Mouse (Mus musculus): Measurements from ENCODE around the gene Sh3bp5l.
"Not testable (repeated sequence)": the region's sequence is repeated elsewhere in the genome, so short reads cannot be mapped to it uniquely, and the experiment has no call there.

The Sh3bp5l gene

DNA sequence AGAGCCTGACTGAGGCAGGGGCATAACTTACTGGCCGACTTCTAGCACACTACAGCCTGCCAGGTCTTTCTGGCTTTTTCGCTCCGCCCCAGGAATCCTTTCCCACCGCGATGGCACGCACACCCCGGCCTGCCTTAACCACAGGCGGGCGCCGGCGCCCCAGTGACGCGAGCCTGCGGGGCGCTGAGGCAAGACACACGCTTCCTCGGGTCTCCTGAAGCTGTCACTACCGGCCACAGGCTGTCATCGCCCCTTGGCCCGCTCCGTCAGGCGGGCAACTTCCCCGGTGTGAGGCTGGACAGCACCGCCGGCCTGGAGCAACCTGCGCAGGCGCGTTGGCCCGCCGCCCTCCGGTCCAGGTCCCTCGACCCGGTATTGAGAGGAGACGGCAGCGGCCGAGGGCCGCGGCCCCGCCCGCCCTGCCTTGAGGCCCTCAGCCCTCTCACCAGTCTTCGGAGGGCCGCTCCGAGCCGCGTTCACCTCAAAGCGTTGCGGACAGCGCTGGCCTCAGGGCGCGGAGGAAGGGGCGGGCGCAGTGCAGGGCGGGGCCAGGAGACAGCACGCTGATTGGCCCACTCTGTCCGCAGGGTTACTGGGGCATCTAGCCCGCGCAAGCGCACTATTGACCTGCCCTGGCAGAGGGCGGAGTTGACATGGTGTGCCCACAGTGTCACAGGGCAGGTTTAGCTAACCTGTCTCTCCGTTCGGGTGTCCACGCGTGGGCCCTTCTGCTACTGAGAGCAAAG, 7.5 kb upstream of the Sh3bp5l start:
- in situ Hi-C loops (cut with MboI, MseI) = no loop called here

DNA sequence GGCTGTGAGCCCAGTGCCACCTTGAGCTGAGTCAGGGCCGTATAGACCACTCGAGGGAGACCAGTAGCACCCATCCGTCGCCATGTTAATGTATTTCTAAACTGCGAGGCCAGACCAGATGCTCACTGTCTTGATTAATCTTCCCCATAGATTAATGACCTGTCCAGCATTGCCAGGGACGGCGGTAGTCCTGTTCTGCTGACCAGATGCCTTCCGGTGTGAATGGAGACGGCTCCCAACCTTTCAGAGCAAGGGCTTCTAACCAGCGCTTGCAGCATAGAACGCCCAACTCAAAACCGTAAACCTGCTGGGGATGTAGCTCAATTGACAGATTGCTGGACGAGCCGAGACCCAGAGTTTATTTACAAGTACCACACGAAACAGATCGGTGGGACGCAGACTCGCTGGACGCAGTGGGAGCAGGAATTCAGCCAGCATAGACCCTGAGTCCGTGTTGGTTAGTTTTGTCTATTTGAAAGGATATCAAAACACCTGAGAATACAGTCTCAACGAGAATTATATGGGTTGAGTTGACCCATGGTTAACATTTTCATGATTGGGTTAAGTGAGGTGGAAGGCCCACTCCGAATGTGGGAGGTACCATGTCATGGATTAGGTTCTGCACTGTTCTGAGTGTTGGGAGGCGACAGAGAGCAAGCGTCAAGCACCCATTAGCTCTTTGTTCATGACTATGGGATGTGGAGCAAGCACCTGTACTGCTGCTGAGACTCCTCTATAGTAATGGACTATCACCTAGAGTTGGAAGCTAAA, 6.8 kb upstream of the Sh3bp5l start:
- in situ Hi-C loops (cut with MboI, MseI) = no loop called here

DNA sequence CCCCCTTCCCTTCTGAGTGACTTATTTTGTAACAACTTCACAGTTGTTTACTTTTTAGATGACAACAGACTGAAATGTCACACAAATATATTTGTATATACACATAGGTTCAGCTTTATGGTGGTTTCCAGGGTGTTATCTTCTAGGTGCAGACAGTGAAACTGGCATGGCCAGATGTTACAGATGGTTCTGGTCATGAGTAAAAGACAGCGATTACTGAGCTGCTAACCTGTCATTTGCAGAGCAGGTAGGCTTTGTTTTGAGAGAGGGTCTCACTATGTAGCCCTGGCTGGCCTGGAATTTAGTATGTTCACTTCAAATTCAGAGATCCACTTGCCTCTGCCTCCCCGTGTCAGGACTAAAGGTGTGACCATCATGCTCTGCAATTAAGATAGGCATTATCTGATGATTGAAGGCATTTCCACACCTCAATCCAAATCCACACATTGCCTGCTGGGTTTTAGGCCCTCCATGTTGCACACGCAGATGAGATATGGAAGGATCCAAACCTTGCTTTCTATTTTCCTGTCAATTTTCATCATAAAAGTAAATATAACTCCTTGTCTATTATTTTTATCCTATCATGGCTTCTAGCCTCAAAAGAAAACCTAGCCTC, 5.8 kb upstream of the Sh3bp5l start:
- in situ Hi-C loops (cut with MboI, MseI) = no loop called here

DNA sequence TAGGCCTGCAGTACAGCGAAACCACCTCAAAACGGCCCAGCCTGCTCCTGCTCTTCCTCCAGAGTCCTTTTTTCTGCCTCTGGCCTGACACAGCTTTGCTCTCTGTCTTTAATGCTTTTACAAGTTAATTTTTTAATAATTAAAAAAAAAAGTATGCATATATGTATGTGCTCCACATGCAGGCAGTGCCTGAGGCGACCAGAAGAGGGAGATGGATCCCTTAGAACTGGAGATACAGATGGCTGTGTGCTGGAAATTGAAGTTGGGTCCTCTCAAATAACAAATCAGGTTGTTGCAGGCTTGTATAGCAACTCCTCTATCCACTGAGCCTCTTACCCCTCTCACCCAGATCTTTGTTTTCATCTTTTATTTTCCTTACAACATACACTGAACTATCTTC, 3.7 kb upstream of the Sh3bp5l start:
- in situ Hi-C loops (cut with MboI, MseI) = no loop called here

DNA sequence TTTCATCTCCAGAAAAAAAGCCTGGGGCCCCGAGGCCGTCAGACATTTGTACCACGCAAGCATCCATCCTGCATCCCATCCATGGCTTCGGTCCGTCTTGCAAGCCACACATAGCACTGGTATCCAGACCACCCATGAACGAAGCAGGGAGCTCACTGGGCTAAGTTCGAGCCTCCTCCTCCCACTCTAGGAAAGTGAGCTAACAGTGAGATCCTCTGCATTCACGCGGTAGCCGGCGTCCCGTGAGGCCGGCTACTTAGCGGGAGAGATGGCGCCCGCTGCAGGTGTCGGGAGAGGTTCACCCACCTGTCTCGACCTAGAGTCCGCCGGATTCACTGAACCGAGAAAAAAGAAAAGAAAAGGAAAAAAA, 633 bp upstream of the Sh3bp5l start:
- in situ Hi-C loops (cut with MboI, MseI) = loop anchor here (10.0 kb wide), 1 partner anchor 755 kb away; no protein-coding TSS in a partner anchor

DNA sequence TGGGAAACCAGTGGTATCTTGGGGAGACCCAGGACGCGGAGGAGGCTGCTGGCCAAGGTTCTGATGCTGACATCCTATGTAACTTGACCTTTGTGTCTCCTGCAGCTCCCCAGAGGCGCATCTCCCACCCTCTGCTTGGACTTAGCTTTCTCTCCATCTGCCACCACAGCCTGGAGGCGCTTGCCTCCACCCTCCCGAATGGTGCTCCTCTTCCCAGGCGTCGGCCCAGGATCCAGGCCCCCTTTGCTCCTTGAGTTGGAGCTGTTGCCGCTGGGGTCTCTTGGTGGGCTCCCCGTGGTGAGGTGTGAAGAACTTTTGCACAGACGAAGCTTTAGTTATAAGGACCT, 598 bp downstream of the Sh3bp5l start:
- in situ Hi-C loops (cut with MboI, MseI) = loop anchor here (10.0 kb wide), 1 partner anchor 756 kb away; no protein-coding TSS in a partner anchor

DNA sequence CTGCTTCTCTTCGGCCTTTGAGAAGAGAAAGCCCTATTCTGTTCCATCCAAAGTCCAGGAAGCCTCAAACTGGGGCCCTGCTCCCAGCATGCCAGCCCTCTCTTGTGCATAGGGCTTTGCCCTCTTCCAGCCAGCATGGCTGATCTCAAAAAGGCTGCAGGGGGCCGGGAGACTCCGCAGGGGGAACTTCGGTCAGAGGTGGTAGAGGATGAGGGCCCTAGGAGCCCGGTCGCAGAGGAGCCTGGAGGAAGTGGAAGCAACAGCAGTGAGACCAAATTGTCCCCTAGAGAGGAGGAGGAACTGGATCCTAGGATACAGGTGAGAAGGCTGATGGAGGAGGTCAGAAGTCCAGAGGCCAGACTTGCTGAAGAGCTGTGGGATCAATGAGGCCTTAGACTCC, 1.0 kb downstream of the Sh3bp5l start:
- in situ Hi-C loops (cut with MboI, MseI) = loop anchor here (10.0 kb wide), 1 partner anchor 757 kb away; no protein-coding TSS in a partner anchor

DNA sequence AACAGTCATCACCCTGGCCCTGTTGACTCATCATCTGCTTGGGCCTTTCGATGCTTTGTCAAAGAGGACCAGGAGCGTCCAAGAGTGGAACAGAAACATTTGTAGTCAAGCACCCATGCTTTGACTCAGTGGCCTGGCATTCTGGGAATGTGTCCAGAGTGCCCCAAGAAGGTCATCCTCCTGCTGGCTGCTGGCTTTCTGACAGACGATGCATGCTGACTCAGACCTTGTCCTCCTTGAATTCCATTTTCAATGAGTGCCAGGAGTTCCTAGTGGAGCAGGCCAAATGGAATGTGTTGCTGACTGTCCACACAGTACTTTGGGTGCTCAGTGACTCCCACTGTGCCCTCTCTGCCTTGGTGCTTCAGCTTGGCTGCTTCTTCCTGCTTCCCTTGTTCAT, 4.2 kb downstream of the Sh3bp5l start:
- in situ Hi-C loops (cut with MboI, MseI) = loop anchor here (10.0 kb wide), 1 partner anchor 760 kb away; no protein-coding TSS in a partner anchor

DNA sequence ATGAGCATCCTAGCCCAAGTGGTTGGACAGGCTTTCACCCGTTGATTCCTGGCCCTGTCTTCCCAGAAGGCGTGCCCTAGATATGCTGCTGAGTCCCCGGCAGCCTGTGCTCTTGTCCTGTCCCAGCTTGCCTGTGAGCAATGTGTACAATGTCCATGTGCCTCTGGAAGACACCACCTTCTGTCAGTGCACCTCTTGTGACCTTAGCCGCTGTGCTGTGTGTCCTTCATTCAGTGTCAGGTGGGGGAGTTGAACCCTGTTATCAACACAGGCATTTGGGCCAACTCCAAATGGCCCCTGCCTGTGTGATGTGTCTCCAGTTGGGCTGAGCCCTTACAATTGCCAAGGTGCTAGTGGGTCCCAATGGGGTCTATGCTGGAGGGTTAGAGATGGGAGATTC, 16.2 kb downstream of the Sh3bp5l start:
- in situ Hi-C loops (cut with MboI, MseI) = no loop called here

DNA sequence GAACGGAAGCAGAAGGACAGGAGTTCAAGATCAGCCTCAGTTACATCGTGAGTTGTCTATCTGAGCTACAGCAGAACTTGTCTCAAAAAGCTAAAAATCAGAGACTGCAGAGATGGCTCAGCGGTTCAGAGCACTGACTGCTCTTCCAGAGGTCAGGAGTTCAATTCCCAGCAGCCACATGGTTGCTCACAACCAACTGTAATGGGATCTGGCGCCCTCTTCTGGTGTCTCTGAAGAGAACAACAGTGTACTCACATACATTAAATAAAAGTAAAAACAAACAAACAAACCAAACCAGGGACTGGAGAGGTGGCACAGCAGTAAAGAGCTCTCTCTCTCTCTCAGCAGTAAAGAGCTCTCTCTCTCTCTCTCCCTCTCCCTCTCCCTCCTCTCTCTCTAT, 20.1 kb downstream of the Sh3bp5l start:
- in situ Hi-C loops (cut with MboI, MseI) = no loop called here

DNA sequence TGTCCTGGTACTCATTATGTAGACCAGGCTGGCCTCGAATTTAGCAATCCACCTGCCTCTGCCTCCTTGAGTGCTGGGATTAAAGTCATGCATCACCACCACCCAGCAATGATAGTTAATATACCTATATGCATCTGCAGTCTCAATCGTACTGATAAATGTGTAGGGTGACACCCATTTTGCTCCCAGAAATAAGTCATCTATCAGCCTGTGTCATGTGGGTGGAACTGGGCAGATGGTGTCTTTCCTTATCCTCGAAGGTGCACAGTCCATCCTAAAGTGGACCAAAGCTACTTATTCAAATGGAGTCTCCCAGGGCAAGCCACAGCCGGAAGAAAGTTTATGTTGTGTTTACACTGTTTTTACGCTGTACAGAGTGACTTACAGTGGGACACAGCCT, 20.7 kb downstream of the Sh3bp5l start:
- in situ Hi-C loops (cut with MboI, MseI) = no loop called here

DNA sequence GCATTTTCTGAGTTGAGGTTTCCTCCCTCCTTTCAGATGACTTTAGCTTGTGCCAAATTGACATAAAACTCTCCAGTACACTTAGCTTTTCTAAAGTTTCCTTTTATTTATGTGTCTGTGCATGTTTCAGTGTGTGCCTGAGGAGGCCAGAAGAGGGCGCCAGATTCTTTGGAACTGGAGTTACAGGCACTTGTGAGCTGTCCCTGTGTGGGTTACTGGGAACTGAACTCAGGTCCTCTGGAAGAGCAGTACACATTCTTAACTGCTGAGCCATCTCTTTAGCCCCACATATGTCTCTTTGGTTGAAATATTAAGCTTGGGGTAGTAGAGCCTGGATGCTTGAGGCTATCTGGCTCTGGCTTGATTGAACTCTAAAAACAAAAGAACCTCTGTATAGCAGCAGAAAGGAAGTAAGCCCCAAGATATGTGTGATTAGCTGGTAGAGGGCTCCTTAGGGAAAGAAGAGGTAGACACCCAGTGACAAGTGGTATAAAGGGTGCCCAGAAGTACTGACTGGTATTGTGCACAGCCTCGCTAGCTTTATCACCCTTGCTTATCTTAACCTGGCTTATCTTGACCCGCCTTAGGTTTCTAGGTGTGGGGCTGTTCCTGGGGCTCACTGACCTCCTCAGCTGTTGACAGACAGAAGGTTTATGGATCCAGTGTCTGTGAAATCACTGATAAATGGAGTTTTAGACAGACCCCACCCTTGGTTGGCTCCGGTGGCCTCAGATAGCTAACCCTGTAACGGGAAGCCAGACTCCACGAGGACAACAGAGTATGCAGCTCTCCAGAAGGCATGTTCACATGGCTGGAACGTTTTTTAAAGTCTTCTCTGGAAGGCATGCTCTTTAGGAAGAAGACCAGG, 22.4 kb downstream of the Sh3bp5l start:
- in situ Hi-C loops (cut with MboI, MseI) = no loop called here

DNA sequence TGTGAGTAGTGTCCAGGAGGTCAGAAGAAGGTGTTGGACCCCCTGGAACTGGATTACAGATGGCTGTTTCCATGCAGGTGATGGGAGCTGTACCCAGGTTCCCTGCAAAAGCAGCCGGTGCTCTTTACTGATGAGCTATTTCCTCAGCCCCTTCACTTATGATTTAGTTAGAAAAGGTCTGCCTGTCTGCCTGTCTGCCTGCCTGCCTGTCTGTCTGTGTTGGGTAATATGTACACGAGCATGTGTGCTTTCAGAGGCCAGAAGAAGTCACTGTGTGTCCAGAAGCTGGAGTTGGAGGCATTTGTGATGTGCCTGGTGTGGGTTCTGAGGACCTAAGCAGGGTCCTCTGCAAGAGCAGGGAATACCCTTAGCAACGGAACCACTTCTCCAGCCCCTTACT, 23.2 kb downstream of the Sh3bp5l start:
- in situ Hi-C loops (cut with MboI, MseI) = no loop called here

DNA sequence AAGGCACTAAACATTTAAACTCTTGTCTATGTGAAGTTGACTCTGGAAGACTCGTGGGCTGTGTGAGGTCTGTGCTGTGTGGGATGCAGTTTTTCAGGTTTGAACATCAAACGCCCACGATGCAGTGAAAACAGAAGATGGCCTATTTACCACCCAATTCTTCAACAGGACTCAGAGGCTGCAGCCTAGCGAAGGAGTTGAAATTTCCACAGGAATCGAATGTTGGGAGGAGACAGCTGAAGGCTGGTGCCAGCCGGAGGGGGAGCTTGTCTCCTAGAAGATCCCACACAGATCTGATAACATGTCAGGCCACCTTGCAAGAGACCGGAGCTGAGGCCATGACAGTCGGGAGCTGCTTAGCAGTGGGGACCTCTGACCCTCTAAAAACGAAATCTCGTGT, 24.0 kb downstream of the Sh3bp5l start:
- in situ Hi-C loops (cut with MboI, MseI) = no loop called here

DNA sequence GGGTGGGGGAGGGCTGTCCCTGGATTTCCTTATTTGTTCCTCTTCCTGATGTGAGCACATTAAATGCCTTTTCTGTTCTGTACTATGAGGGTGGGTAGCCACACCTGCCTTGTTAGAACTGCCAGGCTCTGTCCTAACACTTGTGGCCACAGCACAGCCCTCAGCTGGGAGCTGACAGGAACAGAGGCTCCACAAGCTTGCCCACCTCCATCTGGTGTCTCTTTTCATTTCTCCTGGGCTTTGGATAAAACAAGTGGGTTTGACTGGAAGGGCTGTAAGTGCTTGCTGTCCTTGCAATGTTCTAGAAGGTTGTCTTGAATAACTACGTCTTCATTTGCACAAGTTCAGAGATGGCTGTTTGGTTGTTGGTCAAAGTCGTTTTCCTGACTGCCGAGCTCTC, 24.4 kb downstream of the Sh3bp5l start:
- in situ Hi-C loops (cut with MboI, MseI) = no loop called here

DNA sequence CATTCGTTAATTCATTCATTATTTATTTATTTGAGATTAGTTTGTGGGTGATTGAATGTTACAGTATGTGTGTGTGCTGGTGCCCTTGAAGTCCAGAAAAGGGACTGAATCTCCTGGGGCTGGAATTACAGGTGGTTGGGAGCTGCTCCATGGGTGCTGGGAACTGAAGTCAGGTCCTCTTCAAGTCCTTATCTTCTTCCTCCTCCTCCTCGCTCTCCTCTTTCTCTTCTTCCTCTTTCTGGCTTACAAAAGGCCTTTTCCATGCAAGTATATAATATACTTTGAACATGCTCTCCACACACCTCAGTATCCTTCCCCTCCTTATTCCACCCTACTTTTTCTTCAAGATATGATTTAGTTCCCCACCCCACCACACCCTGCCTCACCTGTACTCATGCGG, 26.5 kb downstream of the Sh3bp5l start:
- in situ Hi-C loops (cut with MboI, MseI) = no loop called here

DNA sequence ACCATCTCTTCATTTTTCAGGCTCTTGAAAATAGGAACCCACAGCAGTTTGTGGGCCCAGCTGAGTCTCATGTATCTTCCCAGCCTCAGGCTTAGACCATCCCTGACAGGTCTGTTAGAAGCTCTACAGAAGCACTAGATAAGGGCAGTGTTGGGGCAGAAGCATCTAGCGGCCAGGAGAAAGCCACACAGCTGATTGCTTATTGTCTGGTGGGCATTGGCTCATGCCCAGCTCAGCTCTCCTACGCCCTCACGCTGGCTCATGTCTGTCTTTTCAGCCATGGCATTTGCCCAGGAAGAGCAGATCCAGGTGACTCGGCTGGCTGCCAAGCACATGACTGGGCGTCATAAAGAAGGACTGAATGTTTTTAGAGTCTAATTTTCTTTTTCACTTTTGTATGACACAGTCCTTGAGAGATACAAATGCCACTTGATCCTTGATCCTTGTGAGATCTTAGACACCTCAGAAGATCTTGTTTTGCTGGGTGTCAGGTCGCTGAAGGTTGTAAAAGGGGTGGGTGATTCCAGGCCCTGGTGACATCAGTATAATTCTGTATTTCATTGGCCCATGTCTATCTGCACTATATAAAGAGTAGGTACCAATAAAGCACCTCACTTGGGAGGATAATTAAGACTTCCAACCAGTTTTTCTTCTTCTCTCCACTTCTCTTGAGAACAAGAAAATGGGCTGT, 27.5 kb downstream of the Sh3bp5l start:
- in situ Hi-C loops (cut with MboI, MseI) = no loop called here

DNA sequence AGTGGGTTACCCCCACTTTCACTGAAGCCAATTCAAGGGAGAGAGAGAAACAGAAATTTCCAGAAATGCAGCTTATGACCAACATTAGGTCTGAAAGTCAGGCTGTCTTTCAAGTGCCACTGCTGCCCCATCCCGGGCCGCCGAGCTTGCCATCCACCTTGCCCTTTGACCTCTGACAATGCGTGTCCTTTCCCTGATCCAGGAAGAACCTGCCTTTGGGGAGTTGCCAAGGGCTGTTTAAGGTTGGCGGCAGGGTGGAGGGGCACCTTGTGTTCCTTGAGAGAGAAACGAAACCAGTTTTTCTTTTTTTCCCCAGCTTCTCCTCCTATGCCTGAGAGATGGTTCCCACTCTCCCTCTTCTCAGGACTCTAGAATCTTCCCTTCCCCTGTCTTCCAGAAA, 32.0 kb downstream of the Sh3bp5l start:
- in situ Hi-C loops (cut with MboI, MseI) = not testable (repeated sequence)

DNA sequence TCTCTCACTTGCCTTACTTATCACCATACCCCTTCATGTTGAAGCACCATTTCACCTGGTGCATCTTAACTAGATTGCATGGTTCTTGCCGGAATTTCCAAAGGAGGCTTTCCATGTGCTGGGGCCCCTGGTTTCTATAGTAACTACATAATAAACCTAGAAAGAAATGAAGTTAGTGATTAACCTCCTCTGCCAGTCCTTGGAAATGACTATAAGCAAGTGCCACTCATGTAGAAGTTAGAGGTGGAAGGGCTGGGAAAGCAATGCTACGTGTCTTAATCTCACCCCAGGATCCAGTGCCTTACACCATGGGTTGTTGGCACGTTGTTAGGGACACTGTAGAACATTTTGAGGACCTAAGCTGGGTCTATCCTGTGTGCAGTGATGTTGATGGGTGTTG, 33.9 kb downstream of the Sh3bp5l start:
- in situ Hi-C loops (cut with MboI, MseI) = no loop called here

DNA sequence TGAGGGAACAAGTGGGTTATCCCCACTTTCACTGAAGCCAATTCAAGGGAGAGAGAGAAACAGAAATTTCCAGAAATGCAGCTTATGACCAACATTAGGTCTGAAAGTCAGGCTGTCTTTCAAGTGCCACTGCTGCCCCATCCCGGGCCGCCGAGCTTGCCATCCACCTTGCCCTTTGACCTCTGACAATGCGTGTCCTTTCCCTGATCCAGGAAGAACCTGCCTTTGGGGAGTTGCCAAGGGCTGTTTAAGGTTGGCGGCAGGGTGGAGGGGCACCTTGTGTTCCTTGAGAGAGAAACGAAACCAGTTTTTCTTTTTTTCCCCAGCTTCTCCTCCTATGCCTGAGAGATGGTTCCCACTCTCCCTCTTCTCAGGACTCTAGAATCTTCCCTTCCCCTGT, 35.7 kb downstream of the Sh3bp5l start:
- in situ Hi-C loops (cut with MboI, MseI) = not testable (repeated sequence)

DNA sequence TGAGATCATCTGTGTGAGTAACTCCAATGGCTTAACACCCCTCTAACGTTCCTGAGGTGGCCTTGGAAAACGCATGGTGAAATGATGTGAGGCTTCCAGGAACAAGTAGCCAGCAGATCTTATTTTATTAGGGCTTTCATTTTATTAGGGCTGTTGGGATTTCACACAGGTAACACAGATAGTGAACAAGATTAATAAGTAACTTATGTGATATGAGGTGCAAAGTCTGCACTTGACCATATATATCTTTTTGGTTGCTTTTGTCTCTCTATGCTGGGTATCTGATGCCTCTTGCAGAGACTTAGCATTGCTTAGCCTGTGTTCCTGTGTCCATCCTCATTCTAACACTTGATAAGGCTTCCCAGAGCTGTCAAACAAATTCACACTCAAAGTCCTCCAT, 46.7 kb downstream of the Sh3bp5l start:
- in situ Hi-C loops (cut with MboI, MseI) = no loop called here
